Mouse (Mus musculus) forebrain, embryonic 10.5 days (tissue): Measurements from ENCODE around the gene Tas1r2. TPM values are rescaled to one million over a fixed set of nuclear protein-coding genes. Genes with fewer than 3 reads are reported as not detected.

Experiments
- DNase-seq: peaks from one replicate; pipeline ENCODE4 v3.0.0-alpha.2; 2017; ENCODE audit warnings: low spot score; ENCODE audit errors: extremely low spot score
- H3K27ac ChIP-seq: fragments of 300-500 bp; sonication (generic); 2 replicates; pipeline ENCODE4 v1.5.1; 2016; ENCODE audit warnings: mild to moderate bottlenecking
- H3K27me3 ChIP-seq: fragments of 300-500 bp; sonication (generic); 2 replicates; pipeline ENCODE4 v1.6.1; 2016; ENCODE audit warnings: mild to moderate bottlenecking; ENCODE audit not compliant: poor library complexity, severe bottlenecking
- H3K36me3 ChIP-seq: fragments of 300-500 bp; sonication (generic); replicated peaks from 2 replicates; pipeline ENCODE4 v1.6.1; 2016; ENCODE audit warnings: mild to moderate bottlenecking, moderate library complexity
- H3K4me1 ChIP-seq: fragments of 300-500 bp; sonication (generic); 2 replicates; pipeline ENCODE4 v1.6.1; 2016
- H3K4me3 ChIP-seq: fragments of 300-500 bp; sonication (generic); 2 replicates; pipeline ENCODE4 v1.5.1; 2016; ENCODE audit warnings: mild to moderate bottlenecking, moderate library complexity
- H3K9me3 ChIP-seq: fragments of 300-500 bp; sonication (generic); 2 replicates; pipeline ENCODE4 v1.6.1; 2016; ENCODE audit warnings: mild to moderate bottlenecking, moderate library complexity
- WGBS: fragments of 180-500 bp; shearing (Covaris S2); methylation state at CpG from one replicate; pipeline ENCODE4 v1.1.7; 2016; 5-methylcytosine and 5-hydroxymethylcytosine counted together
- polyA plus RNA-seq: library from polyadenylated mRNA; unstranded; fragments of >200 nt; fragmentation: Nextera tagmentation; extraction: Ambion mirVana; gene quantifications from 2 replicates; pipeline ENCODE4 v1.2.1, GENCODE M21; 2016

Gene Tas1r2
- polyA plus RNA-seq, 1 experiment from 2014 or later: not detected

- Histone ChIP-seq H3K36me3 (no peaks in the 10 kb centered on the region), H3K9me3 (no peaks in the 10 kb centered on the region), H3K4me3 (no peak overlapping the region), H3K4me1 (peaks cover 25% of the 10 kb centered on the region), H3K27me3 (peaks cover 70% of the 10 kb centered on the region), H3K27ac (no peak overlapping the region)
- 70% methylated on average over 9 of the region's 9 CpGs for WGBS
- no peak for DNase-seq
Measured at GRCm38 (mm10) chr4:139688058-139688457, 34.7 kb downstream of the Tas1r2 start.

- Histone ChIP-seq H3K4me1 (peaks cover 34% of the 10 kb centered on the region), H3K36me3 (no peaks in the 10 kb centered on the region), H3K27me3 (peaks cover 83% of the 10 kb centered on the region), H3K9me3 (no peaks in the 10 kb centered on the region), H3K4me3 (no peak overlapping the region), H3K27ac (no peak overlapping the region)
- no peak for DNase-seq
- 41% methylated on average over 7 of the region's 7 CpGs for WGBS
Measured at GRCm38 (mm10) chr4:139689627-139690269, 36.4 kb downstream of the Tas1r2 start.

DNA sequence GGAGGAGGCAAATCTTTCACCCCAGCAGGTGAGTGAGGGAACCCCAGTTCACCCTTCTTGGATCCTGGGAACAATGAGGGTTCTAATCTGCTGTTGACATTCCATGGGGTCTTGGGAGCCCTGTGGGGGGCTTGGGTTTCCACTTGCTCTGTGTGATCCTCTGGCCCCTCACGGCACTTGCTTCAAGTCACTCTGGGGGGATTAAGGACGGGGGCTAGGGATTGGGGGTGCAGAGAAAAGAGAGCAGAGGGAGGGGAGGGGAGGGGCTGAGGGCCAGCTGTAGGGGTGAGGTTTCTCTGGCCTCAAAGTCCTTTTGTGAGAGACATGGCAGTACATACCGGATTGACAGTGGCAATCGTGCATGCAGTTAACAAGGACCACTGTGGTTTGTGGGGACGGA, 40.0 kb downstream of the Tas1r2 start:
- 11% methylated on average over 5 of the region's 5 CpGs for WGBS
- Histone ChIP-seq H3K27me3 (peaks cover 90% of the 10 kb centered on the region), H3K4me1 (peaks cover 37% of the 10 kb centered on the region), H3K4me3 (no peak overlapping the region), H3K9me3 (no peaks in the 10 kb centered on the region), H3K36me3 (no peaks in the 10 kb centered on the region), H3K27ac (0 out of 2 replicates have a peak overlapping the region, but pooled peaks have one; percentile 1)
- no peak for DNase-seq

DNA sequence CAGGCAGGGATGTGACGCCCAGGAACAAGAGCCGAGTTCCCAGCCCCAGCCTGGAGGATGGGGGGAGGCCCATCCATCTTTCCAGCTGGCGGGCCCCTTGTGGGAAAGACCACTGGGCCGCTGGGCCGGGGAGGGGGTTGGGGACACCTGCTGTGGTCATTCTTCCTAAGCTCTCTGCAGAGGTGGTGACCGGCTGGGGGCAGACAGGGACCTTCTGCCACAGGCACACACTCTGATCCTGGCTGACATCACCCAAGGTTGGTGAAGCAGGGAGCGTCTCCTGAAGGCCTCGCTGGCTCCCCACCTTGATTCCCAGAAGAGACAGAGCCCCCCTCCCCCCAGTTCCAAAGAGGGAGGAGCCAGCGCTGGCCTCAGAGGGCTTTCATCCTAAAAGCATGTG, 44.4 kb downstream of the Tas1r2 start:
- no peak overlapping the region for H3K4me3 ChIP-seq
- H3K27me3 ChIP-seq: peaks cover 54% of the 10 kb centered on the region
- H3K36me3 ChIP-seq: no peaks in the 10 kb centered on the region
- H3K9me3 ChIP-seq: peaks cover 7% of the 10 kb centered on the region; the same call in 1 of the 2 replicates
- 8% methylated on average over 9 of the region's 9 CpGs for WGBS
- peak; percentile 36 for DNase-seq
- H3K27ac ChIP-seq: peak overlapping the region; percentile 76
- H3K4me1 ChIP-seq: peaks cover 25% of the 10 kb centered on the region

DNA sequence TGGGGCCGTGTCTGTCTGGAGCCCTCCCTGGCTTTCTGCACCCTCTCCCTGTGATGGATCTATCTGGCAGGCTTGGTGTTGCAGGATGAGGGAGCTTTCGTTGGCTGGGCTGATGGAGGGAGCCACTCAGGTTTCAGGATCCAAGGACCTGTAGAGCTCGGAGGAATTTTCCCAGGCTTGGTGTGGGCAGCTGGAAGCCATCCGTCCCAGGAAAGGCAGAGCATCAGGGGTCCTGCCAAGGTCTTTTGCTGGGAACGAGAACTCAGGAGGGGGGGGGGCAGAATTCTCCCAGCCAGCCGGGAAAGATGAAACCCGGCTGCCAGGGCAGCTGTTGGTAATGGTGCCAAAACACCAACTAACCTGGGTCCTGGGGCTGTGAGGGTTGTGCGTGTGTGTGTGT, 45.3 kb downstream of the Tas1r2 start:
- Histone ChIP-seq H3K4me3 (no peak overlapping the region), H3K27ac (peak overlapping the region; percentile 5; the same call in 1 of the 2 replicates), H3K9me3 (peaks cover 7% of the 10 kb centered on the region; the same call in 1 of the 2 replicates), H3K36me3 (no peaks in the 10 kb centered on the region), H3K27me3 (peaks cover 45% of the 10 kb centered on the region), H3K4me1 (peaks cover 18% of the 10 kb centered on the region)
- 76% methylated on average over 8 of the region's 8 CpGs for WGBS
- DNase-seq: no peak

DNA sequence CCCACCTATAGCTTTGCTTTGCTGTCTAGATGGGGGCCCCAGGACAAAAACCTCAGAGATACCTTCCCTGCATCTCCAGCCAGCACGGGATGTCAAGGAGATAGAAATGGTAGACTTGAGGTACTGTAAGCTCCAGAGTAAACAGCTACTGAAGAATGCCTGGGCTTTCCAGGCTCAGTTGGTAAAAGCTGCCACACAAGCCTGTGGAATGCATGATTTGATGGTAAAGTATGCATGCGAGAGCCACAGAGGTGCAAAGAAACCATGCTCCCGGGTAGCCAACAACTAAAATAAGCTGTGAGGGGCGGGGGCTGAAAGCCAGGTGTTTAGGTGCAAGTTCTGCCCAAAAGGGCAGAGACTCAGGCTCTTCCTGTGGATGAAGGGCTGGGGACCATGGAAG, 49.6 kb downstream of the Tas1r2 start:
- peaks cover 7% of the 10 kb centered on the region for H3K4me1 ChIP-seq
- DNase-seq: no peak
- H3K36me3 ChIP-seq: no peaks in the 10 kb centered on the region
- 73% methylated on average over 4 of the region's 4 CpGs for WGBS
- H3K4me3 ChIP-seq: no peak overlapping the region
- peaks cover 7% of the 10 kb centered on the region; the same call in 1 of the 2 replicates for H3K9me3 ChIP-seq
- H3K27ac ChIP-seq: no peak overlapping the region
- H3K27me3 ChIP-seq: peaks cover 20% of the 10 kb centered on the region

GRCm38 (mm10) chr4:139703468-139703867, 50.1 kb downstream of the Tas1r2 start:
- no peak overlapping the region for H3K4me3 ChIP-seq
- H3K27ac ChIP-seq: no peak overlapping the region
- peaks cover 7% of the 10 kb centered on the region; the same call in 1 of the 2 replicates for H3K9me3 ChIP-seq
- WGBS: 86% methylated on average over 11 of the region's 11 CpGs
- no peaks in the 10 kb centered on the region for H3K36me3 ChIP-seq
- peaks cover 20% of the 10 kb centered on the region for H3K27me3 ChIP-seq
- no peak for DNase-seq
- peaks cover 2% of the 10 kb centered on the region for H3K4me1 ChIP-seq

DNA sequence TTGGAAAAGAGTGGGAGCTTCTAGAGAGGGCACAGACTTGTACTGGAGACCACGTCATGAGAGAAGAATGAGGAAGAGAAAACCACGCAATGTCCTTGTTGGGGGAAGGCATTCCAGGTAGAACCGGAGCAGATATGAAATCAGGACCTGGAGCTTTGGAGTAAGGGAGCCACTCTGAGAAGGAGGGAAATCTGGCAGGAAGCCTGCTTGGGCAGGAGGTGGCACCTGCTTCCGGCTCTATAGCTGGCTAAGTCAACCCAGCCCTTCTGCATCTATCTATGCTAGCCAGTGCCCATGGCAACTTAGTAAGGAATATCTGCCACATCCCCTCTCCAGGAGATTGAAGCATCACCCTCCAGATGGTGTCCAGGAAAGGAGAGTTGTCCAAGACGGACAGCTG, 52.6 kb downstream of the Tas1r2 start:
- no peak overlapping the region for H3K27ac ChIP-seq
- peaks cover 39% of the 10 kb centered on the region for H3K27me3 ChIP-seq
- H3K4me1 ChIP-seq: peaks cover 9% of the 10 kb centered on the region
- no peaks in the 10 kb centered on the region for H3K36me3 ChIP-seq
- WGBS: 90% methylated on average over 5 of the region's 5 CpGs
- no peaks in the 10 kb centered on the region for H3K9me3 ChIP-seq
- no peak overlapping the region for H3K4me3 ChIP-seq
- no peak for DNase-seq

DNA sequence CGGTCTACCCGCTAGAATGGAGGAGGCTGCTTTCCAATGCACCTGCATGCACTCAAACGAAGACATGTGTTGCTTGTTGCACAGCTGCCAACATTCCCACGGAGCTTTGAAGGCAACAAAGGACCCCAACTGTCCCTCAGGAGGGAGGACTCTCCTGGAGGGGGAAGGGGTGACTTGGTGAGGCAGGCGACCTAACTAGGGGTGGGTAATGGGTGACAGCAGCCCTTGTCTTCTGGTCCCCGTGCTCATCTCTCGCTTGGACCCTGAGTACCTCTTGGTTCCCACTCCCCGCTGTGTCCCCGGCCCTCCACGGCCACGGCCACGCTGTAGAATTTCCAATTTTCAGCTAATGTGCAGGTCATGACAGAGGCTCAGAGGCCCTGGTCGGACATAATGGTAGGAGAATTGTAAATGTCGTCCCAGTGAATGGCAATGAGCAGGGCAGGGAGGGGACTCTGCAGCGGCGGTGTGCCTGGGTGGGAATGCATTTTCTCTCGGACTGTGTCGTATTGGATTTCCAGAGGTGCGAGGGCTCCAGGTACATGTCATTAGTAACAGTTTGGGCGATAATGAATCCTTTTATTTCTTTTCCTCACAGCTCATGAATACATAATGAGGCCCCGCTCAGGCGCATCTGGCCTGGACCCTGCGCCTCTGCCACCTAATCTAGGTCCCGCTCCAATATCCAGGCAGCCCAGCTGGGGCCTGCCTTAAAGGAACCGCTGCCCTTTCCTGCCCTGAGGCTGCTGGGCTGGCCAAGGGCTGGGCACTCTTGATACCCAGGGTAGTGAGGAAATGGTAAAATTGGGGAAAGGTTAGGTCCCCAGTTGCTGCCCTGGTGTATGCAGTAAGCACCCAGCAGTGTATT, 57.4 kb downstream of the Tas1r2 start:
- Histone ChIP-seq H3K27me3 (peaks cover 67% of the 10 kb centered on the region), H3K4me1 (peaks cover 25% of the 10 kb centered on the region), H3K36me3 (no peaks in the 10 kb centered on the region), H3K9me3 (no peaks in the 10 kb centered on the region), H3K27ac (0 out of 2 replicates have a peak overlapping the region, but pooled peaks have one; percentile 25), H3K4me3 (no peak overlapping the region)
- DNase-seq: no peak
- WGBS: 44% methylated on average over 25 of the region's 25 CpGs

DNA sequence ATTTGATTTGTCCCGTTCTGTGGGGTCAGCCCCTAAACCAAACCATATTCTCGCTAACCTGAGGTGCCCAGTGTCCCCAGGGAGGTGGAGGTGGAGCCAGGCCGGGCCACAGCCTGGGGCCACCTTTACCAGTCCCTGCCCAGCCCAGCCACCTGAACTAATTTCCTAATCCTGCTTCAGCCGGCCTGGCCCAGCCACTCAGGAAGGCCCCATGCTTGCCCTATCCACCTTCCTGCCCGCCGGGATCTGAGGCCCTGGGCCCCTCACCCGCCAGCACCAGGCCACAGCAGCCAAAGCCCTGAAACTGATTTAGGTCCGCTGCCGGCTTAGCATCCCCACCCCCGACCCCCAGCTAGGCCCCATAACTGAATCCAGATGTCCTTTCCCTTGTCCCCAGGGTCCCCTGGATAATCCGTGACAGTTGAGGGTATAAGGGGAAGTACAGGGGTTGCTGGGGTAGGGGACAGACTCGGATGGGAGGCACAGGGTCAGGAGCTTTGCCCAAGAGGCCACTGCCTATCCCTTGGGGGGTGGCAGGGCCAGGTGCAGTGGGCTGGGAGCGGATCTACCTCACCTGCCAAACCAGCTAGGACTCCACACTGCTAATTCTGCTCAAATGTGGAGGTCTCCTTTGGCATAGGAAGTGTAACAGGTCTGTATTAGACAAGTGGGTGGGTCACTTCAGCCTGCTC, 62.0 kb downstream of the Tas1r2 start:
- Histone ChIP-seq H3K4me3 (no peak overlapping the region), H3K4me1 (peaks cover 27% of the 10 kb centered on the region), H3K9me3 (no peaks in the 10 kb centered on the region), H3K27ac (peak overlapping the region; percentile 62), H3K27me3 (peaks cover 46% of the 10 kb centered on the region), H3K36me3 (no peaks in the 10 kb centered on the region)
- DNase-seq: peak; percentile 41
- WGBS: 22% methylated on average over 13 of the region's 13 CpGs

DNA sequence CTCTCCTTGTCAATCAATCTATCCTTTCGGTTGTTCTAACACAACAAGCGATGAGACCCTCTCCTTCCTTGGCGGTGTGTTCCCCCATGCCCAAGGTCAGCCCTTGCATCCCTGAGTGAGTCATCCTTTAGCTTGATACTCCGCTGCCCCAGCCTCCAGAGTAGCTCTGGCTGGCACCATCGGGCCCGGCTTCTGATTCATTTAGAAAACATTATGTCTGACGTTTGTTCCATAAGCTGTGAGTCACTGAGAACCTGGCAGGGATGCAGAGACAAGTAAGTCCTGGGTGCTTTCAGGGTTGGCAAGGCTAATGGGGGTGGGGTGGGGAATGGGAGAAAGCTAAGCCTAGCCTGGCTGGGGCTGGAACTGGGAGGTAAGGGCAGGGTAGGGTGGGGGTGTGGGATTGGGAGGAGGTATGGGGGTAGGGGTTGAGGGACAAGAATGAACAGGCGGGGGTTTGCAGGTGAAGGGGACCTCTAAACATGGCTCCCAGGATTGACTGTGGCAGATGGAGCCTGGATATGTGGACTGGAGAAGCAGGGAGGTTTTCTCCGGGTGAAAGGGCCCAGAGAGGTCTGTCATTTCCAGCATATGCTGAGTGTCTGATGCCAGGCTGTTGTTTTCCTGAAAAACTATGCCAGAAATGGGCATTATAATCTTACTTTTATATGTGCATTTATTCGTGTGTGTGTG, 63.3 kb downstream of the Tas1r2 start:
- H3K9me3 ChIP-seq: no peaks in the 10 kb centered on the region
- H3K4me1 ChIP-seq: peaks cover 18% of the 10 kb centered on the region
- DNase-seq: no peak
- 86% methylated on average over 10 of the region's 10 CpGs for WGBS
- no peak overlapping the region for H3K4me3 ChIP-seq
- no peaks in the 10 kb centered on the region for H3K36me3 ChIP-seq
- H3K27me3 ChIP-seq: peaks cover 34% of the 10 kb centered on the region
- H3K27ac ChIP-seq: peak overlapping the region; percentile 13; the same call in 1 of the 2 replicates

- H3K9me3 ChIP-seq: no peaks in the 10 kb centered on the region
- H3K27ac ChIP-seq: no peak overlapping the region
- WGBS: 82% methylated on average over 5 of the region's 5 CpGs
- no peaks in the 10 kb centered on the region for H3K36me3 ChIP-seq
- peaks cover 18% of the 10 kb centered on the region for H3K4me1 ChIP-seq
- peaks cover 24% of the 10 kb centered on the region for H3K27me3 ChIP-seq
- no peak overlapping the region for H3K4me3 ChIP-seq
- DNase-seq: no peak
Measured at GRCm38 (mm10) chr4:139718978-139719377, 65.6 kb downstream of the Tas1r2 start.
